Mouse (Mus musculus) stomach, postnatal 0 days (tissue): ENCODE results near the gene Zfp78. TPM values are rescaled to one million over a fixed set of nuclear protein-coding genes. Genes with fewer than 3 reads are reported as not detected.

Experiments used
- ATAC-seq: fragments of 200-750 bp; cut with Nextera tagmentation; 2 replicates; pipeline ENCODE4 v1.8.0; 2017; ENCODE audit not compliant: low FRiP score, low TSS enrichment
- DNase-seq: peaks from one replicate; pipeline ENCODE4 v3.0.0-alpha.2; 2016; ENCODE audit warnings: low spot score
- H3K27ac ChIP-seq: fragments of 300-500 bp; sonication (generic); replicated peaks from 2 replicates; pipeline ENCODE4 v1.5.1; 2014; ENCODE audit warnings: mild to moderate bottlenecking, control low read depth
- H3K27me3 ChIP-seq: fragments of 300-500 bp; sonication (generic); 2 replicates; pipeline ENCODE4 v1.6.1; 2014; ENCODE audit warnings: low read length; ENCODE audit not compliant: control insufficient read depth, insufficient read depth
- H3K36me3 ChIP-seq: fragments of 300-500 bp; sonication (generic); 2 replicates; pipeline ENCODE4 v1.6.1; 2014; ENCODE audit warnings: low read length, mixed read lengths; ENCODE audit not compliant: control insufficient read depth, insufficient read depth
- H3K4me1 ChIP-seq: fragments of 300-500 bp; sonication (generic); replicated peaks from 2 replicates; pipeline ENCODE4 v1.6.1; 2014; ENCODE audit warnings: antibody characterized with exemption; ENCODE audit not compliant: control insufficient read depth, insufficient read depth
- H3K4me2 ChIP-seq: fragments of 300-500 bp; sonication (generic); replicated peaks from 2 replicates; pipeline ENCODE4 v1.6.1; 2014; ENCODE audit warnings: low read depth, mild to moderate bottlenecking, control low read depth, moderate library complexity
- H3K4me3 ChIP-seq: fragments of 300-500 bp; sonication (generic); 2 replicates; pipeline ENCODE4 v1.5.1; 2014; ENCODE audit warnings: low read depth, low read length, control low read depth
- H3K9ac ChIP-seq: fragments of 300-500 bp; sonication (generic); 2 replicates; pipeline ENCODE4 v1.6.1; 2014; ENCODE audit warnings: mild to moderate bottlenecking, low read length, control low read depth, mixed read lengths
- H3K9me3 ChIP-seq: fragments of 300-500 bp; sonication (generic); 2 replicates; pipeline ENCODE4 v1.6.1; 2016; ENCODE audit warnings: low read length; ENCODE audit not compliant: control insufficient read depth
- CTCF ChIP-seq: IDR thresholded peaks from 2 replicates; pipeline ENCODE4 v1.5.1; 2016; ENCODE audit warnings: antibody characterized with exemption, low read depth, mild to moderate bottlenecking, moderate library complexity
- EP300 ChIP-seq: optimal IDR thresholded peaks from 2 replicates; pipeline ENCODE3; 2016; ENCODE audit warnings: antibody characterized with exemption
- WGBS: fragments of 180-500 bp; shearing (Covaris S2); extraction: QIAGEN DNeasy Blood & Tissue Kit; methylation state at CpG from one replicate; pipeline ENCODE4 v1.1.7; 2014; 5-methylcytosine and 5-hydroxymethylcytosine counted together
- polyA plus RNA-seq: library from polyadenylated mRNA; unstranded; fragments of >200 nt; fragmentation: Nextera tagmentation; extraction: Ambion mirVana; gene quantifications from 2 replicates; pipeline ENCODE4 v1.2.1, GENCODE M21; 2015

Zfp78 gene
- 1.0 and 1.9 TPM in 2 replicates for polyA plus RNA-seq

GRCm38 (mm10) chr7:6363047-6363488 lies at the start of gene Zfp78:
TSS of gene Zfp78 (plus strand) at chr7:6363280.
- TF ChIP-seq EP300 (no peak), CTCF (peak; percentile 67)
- Histone ChIP-seq H3K27ac (peak within 1 kb of the TSS; percentile 86), H3K9me3 (no peaks in the 10 kb centered on the region), H3K36me3 (no peaks in the 10 kb centered on the region), H3K4me1 (0 out of 2 replicates have a peak, but pooled peaks cover 2% of the 10 kb centered on the region), H3K9ac (peak within 1 kb of the TSS; percentile 63), H3K4me3 (peak within 1 kb of the TSS; percentile 54), H3K27me3 (no peaks in the 10 kb centered on the region), H3K4me2 (peak within 1 kb of the TSS; percentile 70)
- WGBS = under 1% methylated on average over 23 of the region's 23 CpGs
- ATAC-seq (peak; percentile 84), DNase-seq (peak; percentile 88)

- Histone ChIP-seq H3K36me3 (no peaks in the 10 kb centered on the region), H3K4me1 (0 out of 2 replicates have a peak, but pooled peaks cover 3% of the 10 kb centered on the region), H3K27me3 (no peaks in the 10 kb centered on the region), H3K27ac (peak overlapping the region; percentile 58), H3K4me2 (peak overlapping the region; percentile 54), H3K9me3 (no peaks in the 10 kb centered on the region), H3K4me3 (peak overlapping the region; percentile 48), H3K9ac (peak overlapping the region; percentile 53)
- no peak for DNase-seq
- TF ChIP-seq EP300 (no peak), CTCF (no peak; the same call in 1 of the 2 replicates)
- 14% methylated on average over 23 of the region's 23 CpGs for WGBS
- ATAC-seq = peak; percentile 75
These were observed 32.4 kb upstream of the Zfp78 start for GRCm38 (mm10) chr7:6330458-6331232.

- TF ChIP-seq CTCF (no peak), EP300 (no peak)
- no peaks in the 10 kb centered on the region for H3K36me3 ChIP-seq
- H3K9ac ChIP-seq = peak within 1 kb of the TSS; percentile 53
- peak within 1 kb of the TSS; percentile 54 for H3K4me2 ChIP-seq
- H3K9me3 ChIP-seq = no peaks in the 10 kb centered on the region
- H3K4me1 ChIP-seq = 0 out of 2 replicates have a peak, but pooled peaks cover 3% of the 10 kb centered on the region
- DNase-seq (peak; percentile 76), ATAC-seq (peak; percentile 94)
- no peaks in the 10 kb centered on the region for H3K27me3 ChIP-seq
- peak within 1 kb of the TSS; percentile 48 for H3K4me3 ChIP-seq
- H3K27ac ChIP-seq = peak within 1 kb of the TSS; percentile 58
- 5% methylated on average over 31 of the region's 31 CpGs for WGBS
These were observed 31.7 kb upstream of the Zfp78 start, which contains the start of gene Zfp583 for GRCm38 (mm10) chr7:6331233-6331956. TSS of gene Zfp583 (minus strand) at chr7:6331285.

GRCm38 (mm10) chr7:6339865-6340264 lies 23.2 kb upstream of the Zfp78 start:
- Histone ChIP-seq H3K9ac (no peak overlapping the region), H3K27ac (no peak overlapping the region), H3K4me3 (no peak overlapping the region), H3K36me3 (no peaks in the 10 kb centered on the region), H3K27me3 (no peaks in the 10 kb centered on the region), H3K4me1 (no peaks in the 10 kb centered on the region), H3K9me3 (no peaks in the 10 kb centered on the region), H3K4me2 (no peak overlapping the region)
- TF ChIP-seq CTCF (no peak), EP300 (no peak)
- DNase-seq (no peak), ATAC-seq (no peak)
- 75% methylated on average over 5 of the region's 5 CpGs for WGBS

- Histone ChIP-seq H3K4me2 (peak within 1 kb of the TSS; percentile 66), H3K27ac (no peak within 1 kb of the TSS), H3K9ac (peak within 1 kb of the TSS; percentile 24; the same call in 1 of the 2 replicates), H3K4me1 (no peaks in the 10 kb centered on the region), H3K27me3 (no peaks in the 10 kb centered on the region), H3K9me3 (no peaks in the 10 kb centered on the region), H3K36me3 (no peaks in the 10 kb centered on the region), H3K4me3 (peak within 1 kb of the TSS; percentile 55)
- WGBS = 2% methylated on average over 26 of the region's 26 CpGs
- ATAC-seq (peak; percentile 60), DNase-seq (peak; percentile 40)
- TF ChIP-seq EP300 (no peak), CTCF (no peak)
These were observed 19.5 kb upstream of the Zfp78 start, which contains the start of gene Gm3854 for GRCm38 (mm10) chr7:6343501-6344071. TSS of gene Gm3854 (plus strand) at chr7:6343759.
